Mouse (Mus musculus): ENCODE measurements around the gene Fbxo42. TPM values are rescaled to one million over a fixed set of nuclear protein-coding genes. Genes with fewer than 3 reads are reported as not detected.

The Fbxo42 gene
- total RNA-seq, 2 experiments from 2014 or later, result 11.4 to 11.8 TPM

DNA sequence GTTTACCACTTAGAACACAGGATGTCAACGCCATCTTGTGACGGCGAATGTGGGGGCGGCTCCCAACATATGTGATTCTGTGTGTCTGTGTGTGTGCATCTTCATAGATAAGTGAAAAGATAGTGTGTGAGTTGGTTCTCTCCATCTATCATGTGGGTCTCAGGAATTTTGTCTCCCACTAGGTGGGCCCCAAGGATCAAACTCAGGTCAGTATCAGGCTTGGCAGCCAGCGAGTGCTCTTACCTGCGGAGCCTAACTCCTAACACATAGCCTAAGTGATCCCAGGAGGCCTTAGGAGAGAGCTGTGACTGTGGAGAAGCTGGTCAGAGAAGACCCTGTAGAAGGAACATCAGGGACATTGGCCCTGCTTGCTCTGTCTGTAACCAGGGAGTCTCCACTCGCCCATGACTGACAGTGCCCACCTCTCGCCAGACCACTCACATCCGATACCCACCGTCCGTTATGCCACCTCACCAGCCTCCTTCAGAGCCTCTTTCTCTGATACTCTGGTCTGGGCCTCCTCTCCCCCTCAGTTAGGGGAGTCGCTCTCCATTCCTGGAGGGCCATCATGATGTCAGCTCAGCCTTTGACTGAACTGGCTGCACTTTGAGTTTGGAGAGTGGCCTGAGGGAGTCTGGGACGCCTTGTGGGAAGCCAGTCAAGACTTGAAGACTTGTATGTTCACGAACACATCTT lies 63.0 kb downstream of the Fbxo42 start:
- intact Hi-C loops (cut with DNase I), result loop anchor here (5.0 kb wide), 1 partner anchor 63 kb away; the partner anchor contains the start of gene Fbxo42
- no peak for DNase-seq

DNA sequence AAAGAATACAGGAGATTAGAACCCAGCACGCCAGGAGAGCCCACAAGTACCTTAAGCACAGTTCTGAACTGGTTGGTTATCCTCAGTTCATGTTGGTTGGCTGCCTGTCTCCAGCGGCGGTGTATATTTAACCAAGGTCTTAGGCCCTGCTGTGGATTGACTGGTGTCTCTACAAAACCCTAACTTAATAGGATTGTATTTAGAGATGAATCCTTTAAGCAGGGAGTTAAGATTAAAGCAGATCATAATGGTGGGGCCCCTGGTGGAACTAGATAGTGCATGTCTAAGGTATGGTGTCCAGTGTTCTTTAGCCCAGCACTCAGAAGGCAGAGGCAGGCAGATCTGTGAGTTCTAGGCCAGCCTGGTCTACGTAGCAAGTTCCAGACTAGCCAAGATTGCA lies 63.9 kb downstream of the Fbxo42 start:
- intact Hi-C loops (cut with DNase I), result loop anchor here (5.0 kb wide), 1 partner anchor 64 kb away; the partner anchor contains the start of gene Fbxo42
- DNase-seq, result no peak

- intact Hi-C loops (cut with DNase I), result loop anchor here (5.0 kb wide), 1 partner anchor 66 kb away; the partner anchor contains the start of gene Fbxo42
- no peak for DNase-seq
These were observed 65.2 kb downstream of the Fbxo42 start for GRCm38 (mm10) chr4:141212892-141213291.

- intact Hi-C loops (cut with DNase I), result loop anchor here (5.0 kb wide), 1 partner anchor 66 kb away; the partner anchor contains the start of gene Fbxo42
- no peak for DNase-seq
These were observed 65.6 kb downstream of the Fbxo42 start for GRCm38 (mm10) chr4:141213342-141213741.

- intact Hi-C loops (cut with DNase I), result loop anchor here (2.0 to 5.0 kb wide), 2 partner anchors 25 to 67 kb away; partner anchors contain the start of genes Arhgef19 and Fbxo42
- peak; percentile 95 to 97 for DNase-seq
These were observed 66.1 kb downstream of the Fbxo42 start, which contains the start of gene Rsg1 for GRCm38 (mm10) chr4:141213770-141214336. Gene Rsg1 (plus strand): TSS chr4:141213956.

DNA sequence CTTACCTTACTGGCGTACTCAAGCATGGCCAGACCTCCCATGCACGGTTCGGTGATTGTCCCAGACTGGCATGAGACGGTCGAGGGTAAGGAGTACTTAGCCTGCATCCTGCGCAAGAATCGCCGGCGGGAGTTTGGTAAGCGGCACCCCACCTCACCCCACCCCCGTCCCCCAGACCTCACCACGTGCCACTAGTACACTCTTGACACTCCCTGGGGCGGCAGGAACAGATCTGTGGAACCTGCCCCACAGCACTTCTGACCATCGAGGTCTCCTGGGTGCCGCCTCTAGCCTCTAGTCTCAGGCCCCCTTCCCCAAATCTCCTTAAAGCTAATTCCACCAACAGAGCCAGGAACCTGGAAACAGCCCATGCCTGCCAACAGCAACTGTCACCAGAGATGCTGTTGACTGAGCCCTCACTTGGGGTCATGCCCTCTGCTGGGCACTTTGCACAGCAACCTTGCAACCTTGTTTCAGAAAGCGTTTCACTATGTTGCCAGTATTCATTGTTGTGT lies 66.7 kb downstream of the Fbxo42 start:
- no peak for DNase-seq
- intact Hi-C loops (cut with DNase I), result loop anchor here (2.0 to 5.0 kb wide), 2 partner anchors 24 to 67 kb away; partner anchors contain the start of genes Arhgef19 and Fbxo42

- no peak for DNase-seq
- intact Hi-C loops (cut with DNase I), result no loop called here
These were observed 72.0 kb downstream of the Fbxo42 start for GRCm38 (mm10) chr4:141219583-141220213.

- intact Hi-C loops (cut with DNase I), result no loop called here
These were observed 74.1 kb downstream of the Fbxo42 start for GRCm38 (mm10) chr4:141221848-141222247.

DNA sequence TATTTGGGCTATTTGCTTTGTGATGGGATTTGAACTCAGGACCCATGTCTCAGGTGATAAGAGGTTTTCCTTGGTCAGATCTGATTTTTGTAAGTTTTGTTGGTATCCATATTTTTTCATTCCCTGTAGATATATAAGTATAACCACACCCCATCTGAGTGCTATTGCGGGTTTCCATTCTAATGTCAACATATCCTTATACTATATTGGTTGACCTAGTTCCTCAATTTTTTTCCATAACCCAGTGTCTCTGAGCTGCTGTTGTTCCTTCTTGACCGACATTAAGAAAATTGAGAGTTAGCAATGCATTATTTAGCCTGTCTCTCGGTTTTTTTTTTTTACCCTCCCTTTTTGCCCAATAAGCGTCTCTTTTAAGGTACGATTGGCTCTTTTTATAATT lies 75.0 kb downstream of the Fbxo42 start:
- no peak for DNase-seq
- intact Hi-C loops (cut with DNase I), result no loop called here

More at GRCm38 (mm10) chr4:141221848-141222247, 74.1 kb downstream of the Fbxo42 start:
- no peak for DNase-seq

- no peak for DNase-seq
- intact Hi-C loops (cut with DNase I), result no loop called here
These were observed 81.0 kb downstream of the Fbxo42 start for GRCm38 (mm10) chr4:141228687-141229086.

DNA sequence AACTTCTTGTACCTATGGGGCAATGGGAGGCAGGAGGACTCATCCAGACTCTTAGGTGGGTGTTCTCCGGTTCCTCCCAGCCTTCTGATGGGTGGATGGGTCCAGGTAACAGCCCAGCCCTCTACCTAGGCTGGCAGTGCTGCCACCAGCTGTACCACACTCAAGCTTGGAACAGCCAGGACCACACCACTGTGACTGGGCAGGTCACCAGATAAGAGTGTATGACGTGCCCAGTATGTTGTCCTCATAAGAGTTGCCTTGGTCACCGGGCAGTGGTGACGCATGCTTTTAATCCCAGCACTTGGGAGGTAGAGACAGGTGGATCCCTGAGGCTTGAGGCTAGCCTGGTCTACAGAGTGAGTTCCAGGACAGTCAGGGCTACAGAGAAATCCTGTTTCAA lies 85.5 kb downstream of the Fbxo42 start:
- intact Hi-C loops (cut with DNase I), result no loop called here
- no peak for DNase-seq

- DNase-seq, result no peak
These were observed 87.9 kb downstream of the Fbxo42 start for GRCm38 (mm10) chr4:141235537-141236111.

DNA sequence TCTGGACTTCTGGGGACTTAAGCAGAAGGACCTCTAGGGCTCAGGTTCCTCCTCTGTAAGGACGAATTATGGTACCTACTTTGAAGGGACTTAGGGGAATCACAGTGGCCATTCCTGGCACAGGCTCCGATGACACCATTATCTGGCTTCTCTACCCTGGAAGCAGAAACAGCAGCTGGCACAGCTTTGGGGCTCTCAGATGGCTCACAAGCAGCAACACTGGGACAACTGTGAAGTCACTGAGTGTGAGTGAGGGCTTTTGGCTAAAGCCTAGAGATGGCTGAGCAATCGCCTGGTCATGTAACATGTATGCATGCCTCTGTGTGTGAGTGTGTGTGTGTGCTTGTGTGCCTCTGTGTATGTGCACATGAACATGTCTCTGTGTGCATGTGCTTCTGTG lies 89.1 kb downstream of the Fbxo42 start:
- intact Hi-C loops (cut with DNase I), result no loop called here
- no peak for DNase-seq

More at GRCm38 (mm10) chr4:141235537-141236111, 87.9 kb downstream of the Fbxo42 start:
- intact Hi-C loops (cut with DNase I), result no loop called here

GRCm38 (mm10) chr4:141238492-141239387 lies 91.0 kb downstream of the Fbxo42 start:
- intact Hi-C loops (cut with DNase I), result loop anchor here (2.0 kb wide), 1 partner anchor 24 kb away; no protein-coding TSS in a partner anchor
- no peak for DNase-seq

- intact Hi-C loops (cut with DNase I), result loop anchor here (2.0 kb wide), 1 partner anchor 25 kb away; no protein-coding TSS in a partner anchor
- peak; percentile 85 to 87 for DNase-seq
These were observed 91.8 kb downstream of the Fbxo42 start, which contains the start of gene Arhgef19 for GRCm38 (mm10) chr4:141239388-141240125. Gene Arhgef19 (plus strand): TSS chr4:141239499.

- intact Hi-C loops (cut with DNase I), result no loop called here
- no peak for DNase-seq
These were observed 92.9 kb downstream of the Fbxo42 start for GRCm38 (mm10) chr4:141240617-141241016.

- no peak for DNase-seq
- intact Hi-C loops (cut with DNase I), result no loop called here
These were observed 94.1 kb downstream of the Fbxo42 start for GRCm38 (mm10) chr4:141241861-141242260.

DNA sequence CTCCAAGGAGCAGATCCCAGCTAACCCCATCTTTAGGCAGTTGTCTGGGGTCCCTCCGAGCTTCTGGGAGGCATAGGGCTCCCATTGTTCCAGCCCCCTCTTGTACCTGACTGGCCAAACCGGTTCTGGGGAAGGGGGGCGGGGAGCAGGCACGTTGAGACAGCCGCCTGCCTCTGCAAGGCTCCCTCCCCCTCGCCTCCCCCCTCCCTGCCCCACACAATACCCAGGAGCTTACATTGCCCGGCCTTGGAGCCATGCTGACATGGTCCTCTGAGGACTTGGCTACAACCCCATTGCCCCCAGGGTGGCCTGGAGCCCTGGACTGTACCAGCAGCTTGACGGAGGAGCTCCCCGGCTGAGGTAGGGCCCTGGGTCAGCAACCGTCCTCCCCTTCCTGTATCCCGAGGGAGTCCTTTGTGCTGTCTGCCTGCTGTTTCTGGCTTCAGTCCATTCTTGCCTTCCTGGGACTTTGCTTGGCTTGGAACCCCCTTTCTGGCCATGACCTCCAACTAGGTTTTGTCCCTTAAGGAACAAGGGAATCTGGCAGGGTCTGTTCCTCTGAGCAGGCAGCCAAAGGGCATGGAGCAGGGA lies 95.0 kb downstream of the Fbxo42 start:
- DNase-seq, result no peak
- intact Hi-C loops (cut with DNase I), result no loop called here

Data from heart, postnatal 36 days (tissue).